Mouse (Mus musculus) hindbrain, embryonic 12.5 days (tissue): ENCODE measurements around the gene Chrm4. TPM values are rescaled to one million over a fixed set of nuclear protein-coding genes. Genes with fewer than 3 reads are reported as not detected.

ENCODE experiments used
- ATAC-seq: fragments of 200-750 bp; cut with Nextera tagmentation; 2 replicates; pipeline ENCODE4 v1.8.0; 2017; ENCODE audit warnings: moderate TSS enrichment; ENCODE audit not compliant: low FRiP score
- H3K27ac ChIP-seq: fragments of 300-500 bp; sonication (generic); 2 replicates; pipeline ENCODE4 v1.5.1; 2016; ENCODE audit warnings: mild to moderate bottlenecking
- H3K27me3 ChIP-seq: fragments of 300-500 bp; sonication (generic); 2 replicates; pipeline ENCODE4 v1.6.1; 2016; ENCODE audit warnings: mild to moderate bottlenecking
- H3K36me3 ChIP-seq: fragments of 300-500 bp; sonication (generic); 2 replicates; pipeline ENCODE4 v1.6.1; 2016; ENCODE audit warnings: mild to moderate bottlenecking
- H3K4me1 ChIP-seq: fragments of 300-500 bp; sonication (generic); 2 replicates; pipeline ENCODE4 v1.6.1; 2016
- H3K4me2 ChIP-seq: fragments of 300-500 bp; sonication (generic); replicated peaks from 2 replicates; pipeline ENCODE4 v1.6.1; 2016; ENCODE audit warnings: mild to moderate bottlenecking
- H3K4me3 ChIP-seq: fragments of 300-500 bp; sonication (generic); 2 replicates; pipeline ENCODE4 v1.5.1; 2016; ENCODE audit warnings: mild to moderate bottlenecking
- H3K9ac ChIP-seq: fragments of 300-500 bp; sonication (generic); 2 replicates; pipeline ENCODE4 v1.6.1; 2016; ENCODE audit warnings: mild to moderate bottlenecking, moderate library complexity
- H3K9me3 ChIP-seq: fragments of 300-500 bp; sonication (generic); replicated peaks from 2 replicates; pipeline ENCODE4 v1.6.1; 2016; ENCODE audit warnings: mild to moderate bottlenecking
- WGBS: fragments of 180-500 bp; shearing (Covaris S2); methylation state at CpG from one replicate; pipeline ENCODE4 v1.1.7; 2016; 5-methylcytosine and 5-hydroxymethylcytosine counted together
- polyA plus RNA-seq: library from polyadenylated mRNA; unstranded; fragments of >200 nt; fragmentation: Nextera tagmentation; extraction: Ambion mirVana; gene quantifications from 2 replicates; pipeline ENCODE4 v1.2.1, GENCODE M21; 2016

Chrm4 gene
- polyA plus RNA-seq, 1 experiment from 2014 or later = 0.77 TPM

DNA sequence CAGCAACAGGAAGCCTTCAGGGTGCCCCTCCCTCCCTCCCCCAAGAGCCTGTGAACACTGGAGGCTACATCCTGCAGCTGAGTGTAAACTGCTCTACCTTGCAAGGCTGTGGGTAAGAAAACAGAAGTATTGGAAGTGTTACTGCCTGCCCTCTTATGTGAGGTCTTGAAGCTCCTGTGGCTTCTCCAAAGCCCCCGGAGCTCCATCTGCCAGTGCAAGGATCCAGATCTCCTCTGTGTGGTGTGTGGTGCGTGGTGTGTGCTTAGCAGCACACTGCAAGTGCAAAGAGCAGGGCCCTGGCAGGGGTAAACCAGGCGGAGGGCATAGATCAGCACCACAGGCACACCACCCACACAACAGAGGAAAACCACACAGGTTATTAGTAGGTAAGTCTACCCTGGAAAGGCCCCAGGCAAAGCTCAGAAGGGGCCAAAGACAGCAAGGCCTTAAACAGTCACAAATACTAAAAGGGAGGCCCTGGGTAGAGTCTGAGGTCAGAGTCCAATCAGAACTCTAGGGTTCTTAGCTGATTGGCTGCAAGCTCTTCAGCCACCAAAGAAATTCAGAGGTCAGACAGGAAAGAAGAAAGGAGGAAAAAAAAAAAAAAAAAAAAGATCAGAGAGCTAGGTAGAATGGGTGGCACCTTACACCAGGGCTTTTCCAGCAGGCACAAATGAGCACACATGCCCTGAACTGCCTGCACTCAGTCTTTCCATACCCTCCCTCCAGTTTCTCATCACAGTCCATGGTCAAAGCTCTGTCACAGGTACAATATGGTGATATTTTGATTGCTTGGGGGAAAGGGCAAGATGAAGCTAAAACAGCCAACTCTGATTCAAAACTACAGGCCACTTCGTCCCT, 35.1 kb downstream of the Chrm4 start:
- WGBS = 73% methylated on average over 4 of the region's 4 CpGs
- H3K27me3 ChIP-seq = peaks cover 14% of the 10 kb centered on the region
- peak overlapping the region; percentile 91 for H3K4me2 ChIP-seq
- peak overlapping the region; percentile 95 for H3K9ac ChIP-seq
- no peak for ATAC-seq
- no peaks in the 10 kb centered on the region for H3K36me3 ChIP-seq
- no peaks in the 10 kb centered on the region for H3K9me3 ChIP-seq
- no peak overlapping the region for H3K27ac ChIP-seq
- peak overlapping the region; percentile 88 for H3K4me3 ChIP-seq
- peaks cover 36% of the 10 kb centered on the region for H3K4me1 ChIP-seq

DNA sequence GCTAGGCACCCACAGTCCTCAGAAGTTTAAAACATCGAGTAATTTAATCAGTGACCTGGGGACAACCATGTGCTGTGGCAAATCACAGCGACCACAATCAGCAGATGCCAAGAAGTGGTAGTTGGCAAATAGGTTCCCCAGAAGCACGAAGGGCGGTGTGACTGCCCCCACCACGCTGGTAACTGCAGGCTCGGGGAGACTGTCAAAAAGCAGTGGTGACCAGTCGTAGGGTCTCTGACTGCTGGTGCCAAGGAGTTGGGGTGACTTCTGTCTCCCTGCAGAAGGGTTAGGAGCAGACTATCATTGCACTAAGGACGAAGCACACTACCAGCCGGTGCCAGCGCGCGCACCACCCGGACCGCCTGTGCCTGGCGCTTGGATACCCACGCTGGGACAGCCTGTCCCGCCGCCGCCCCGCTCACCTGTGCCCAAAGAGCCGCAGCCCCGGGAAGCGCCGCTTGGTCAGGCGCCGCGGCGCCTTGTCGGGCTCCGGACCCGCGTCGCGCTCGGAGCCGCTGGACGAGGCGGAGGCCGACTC, 35.9 kb downstream of the Chrm4 start:
- WGBS = under 1% methylated on average over 39 of the region's 39 CpGs
- H3K27ac ChIP-seq = peak overlapping the region; percentile 83
- peak; percentile 66 for ATAC-seq
- H3K36me3 ChIP-seq = no peaks in the 10 kb centered on the region
- peak overlapping the region; percentile 88 for H3K4me3 ChIP-seq
- H3K9ac ChIP-seq = peak overlapping the region; percentile 95
- peaks cover 29% of the 10 kb centered on the region for H3K4me1 ChIP-seq
- peak overlapping the region; percentile 91 for H3K4me2 ChIP-seq
- H3K27me3 ChIP-seq = peaks cover 14% of the 10 kb centered on the region
- H3K9me3 ChIP-seq = no peaks in the 10 kb centered on the region

DNA sequence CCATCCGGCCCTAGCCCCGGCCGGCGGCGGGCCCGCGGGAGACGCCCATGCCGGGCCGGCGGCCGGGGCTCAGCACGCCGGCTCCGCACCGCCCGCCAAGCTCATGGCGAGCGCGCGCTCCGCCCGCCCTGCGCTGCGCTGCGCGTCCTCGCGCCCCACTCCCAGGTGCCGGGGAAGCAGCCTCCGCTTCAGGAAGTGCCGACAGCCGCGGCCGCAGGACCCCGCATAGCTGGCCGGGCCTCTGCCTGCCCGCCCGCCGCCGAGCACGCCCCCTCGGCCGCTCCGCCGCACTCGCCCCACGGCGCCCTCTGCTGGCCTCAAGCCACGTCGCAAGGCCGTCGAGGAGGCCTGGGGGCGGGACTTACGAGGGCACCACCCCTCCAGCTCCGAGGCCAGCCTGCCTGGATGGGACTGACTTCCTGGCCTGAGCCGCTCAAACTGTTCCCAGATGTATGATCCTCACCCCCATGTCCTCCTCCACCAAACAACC, 36.4 kb downstream of the Chrm4 start:
- WGBS = 0% methylated on average over 29 of the region's 57 CpGs
- H3K36me3 ChIP-seq = no peaks in the 10 kb centered on the region
- peaks cover 27% of the 10 kb centered on the region for H3K4me1 ChIP-seq
- ATAC-seq = peak; percentile 91
- peak overlapping the region; percentile 83 for H3K27ac ChIP-seq
- H3K4me3 ChIP-seq = peak overlapping the region; percentile 88
- peaks cover 14% of the 10 kb centered on the region for H3K27me3 ChIP-seq
- H3K4me2 ChIP-seq = peak overlapping the region; percentile 91
- H3K9me3 ChIP-seq = no peaks in the 10 kb centered on the region
- H3K9ac ChIP-seq = peak overlapping the region; percentile 95

DNA sequence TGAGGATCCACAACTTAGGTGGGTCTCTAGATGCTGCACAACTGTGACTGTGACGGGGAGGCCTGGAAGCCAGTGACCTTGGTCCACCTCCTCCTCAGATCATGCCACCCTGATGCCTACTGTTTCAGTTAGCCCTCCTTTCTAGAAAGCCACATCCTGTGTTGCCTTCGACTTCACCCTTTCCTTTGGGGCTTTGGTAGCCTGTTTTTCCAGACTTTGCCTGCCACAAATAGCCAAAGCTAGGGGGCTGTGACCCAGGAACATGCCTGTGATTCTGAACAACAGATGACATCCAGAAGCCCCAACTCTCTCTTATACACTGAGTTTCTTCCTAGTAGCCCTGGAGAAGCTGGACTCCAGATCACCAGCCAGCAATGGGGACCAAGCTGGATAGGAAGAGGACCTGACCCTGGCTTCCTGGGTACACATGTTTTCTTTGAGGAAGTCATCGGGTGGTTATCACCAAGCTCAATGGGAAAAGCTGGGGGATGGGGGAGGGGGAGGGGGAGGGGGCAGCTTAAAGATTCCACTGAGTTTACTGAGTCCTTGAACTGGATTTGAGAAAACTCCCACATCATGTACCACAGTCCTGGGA, 37.7 kb downstream of the Chrm4 start:
- WGBS = 69% methylated on average over 3 of the region's 3 CpGs
- Histone ChIP-seq H3K4me2 (0 out of 2 replicates have a peak overlapping the region, but pooled peaks have one; percentile 16), H3K27me3 (peaks cover 14% of the 10 kb centered on the region), H3K36me3 (no peaks in the 10 kb centered on the region), H3K9me3 (no peaks in the 10 kb centered on the region), H3K4me1 (peaks cover 20% of the 10 kb centered on the region), H3K27ac (no peak overlapping the region), H3K4me3 (no peak overlapping the region), H3K9ac (no peak overlapping the region)
- no peak for ATAC-seq

DNA sequence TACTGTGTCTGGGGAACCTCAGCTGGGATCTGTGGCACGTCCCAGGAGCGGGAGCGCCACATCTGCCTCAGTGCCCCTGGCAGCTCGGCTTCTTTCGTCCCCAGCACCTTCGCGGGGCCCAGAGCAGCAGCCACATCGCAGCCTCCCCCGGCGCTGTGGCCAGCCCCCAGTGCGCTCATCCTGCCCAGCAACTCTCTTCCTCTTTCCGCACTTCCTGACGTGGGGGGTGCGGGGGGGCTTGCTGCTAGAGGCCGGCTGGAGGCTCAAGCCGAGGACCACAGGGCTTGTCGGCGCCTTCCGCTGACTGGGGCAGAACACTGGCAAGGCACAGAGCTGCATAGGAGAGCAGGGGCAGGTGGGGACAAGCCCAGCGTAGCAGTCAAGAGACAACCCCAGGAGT, 38.4 kb downstream of the Chrm4 start:
- no peak for ATAC-seq
- 17% methylated on average over 20 of the region's 20 CpGs for WGBS
- H3K4me1 ChIP-seq = peaks cover 16% of the 10 kb centered on the region
- peaks cover 18% of the 10 kb centered on the region for H3K27me3 ChIP-seq
- H3K4me3 ChIP-seq = no peak overlapping the region
- H3K9ac ChIP-seq = 0 out of 2 replicates have a peak overlapping the region, but pooled peaks have one; percentile 39
- H3K27ac ChIP-seq = no peak overlapping the region
- H3K9me3 ChIP-seq = no peaks in the 10 kb centered on the region
- H3K4me2 ChIP-seq = peak overlapping the region; percentile 16; the same call in 1 of the 2 replicates
- no peaks in the 10 kb centered on the region for H3K36me3 ChIP-seq

DNA sequence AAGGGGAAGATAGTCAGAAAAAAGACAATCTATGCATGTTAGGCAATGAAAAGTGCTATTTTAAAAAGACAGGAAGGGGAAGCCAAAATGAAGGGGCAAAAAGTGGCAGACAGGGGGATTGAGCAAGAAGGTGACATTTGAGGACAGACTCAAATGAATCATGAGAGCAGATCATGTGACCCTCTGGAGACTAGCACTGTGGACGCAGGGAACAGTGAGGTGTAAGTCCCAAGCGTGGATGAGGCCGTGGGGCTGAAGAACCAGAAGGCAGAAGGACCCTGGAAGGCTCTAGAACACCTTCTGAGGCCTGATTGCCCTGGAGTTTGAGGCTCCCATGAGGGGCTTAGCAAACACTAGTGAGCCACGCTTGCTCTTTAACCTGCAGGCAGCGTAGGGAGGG, 39.3 kb downstream of the Chrm4 start:
- H3K4me2 ChIP-seq = no peak overlapping the region
- no peak overlapping the region for H3K9ac ChIP-seq
- H3K27me3 ChIP-seq = peaks cover 26% of the 10 kb centered on the region
- peaks cover 22% of the 10 kb centered on the region for H3K4me1 ChIP-seq
- H3K9me3 ChIP-seq = no peaks in the 10 kb centered on the region
- H3K27ac ChIP-seq = no peak overlapping the region
- no peak overlapping the region for H3K4me3 ChIP-seq
- WGBS = 83% methylated on average over 5 of the region's 5 CpGs
- H3K36me3 ChIP-seq = no peaks in the 10 kb centered on the region
- no peak for ATAC-seq

DNA sequence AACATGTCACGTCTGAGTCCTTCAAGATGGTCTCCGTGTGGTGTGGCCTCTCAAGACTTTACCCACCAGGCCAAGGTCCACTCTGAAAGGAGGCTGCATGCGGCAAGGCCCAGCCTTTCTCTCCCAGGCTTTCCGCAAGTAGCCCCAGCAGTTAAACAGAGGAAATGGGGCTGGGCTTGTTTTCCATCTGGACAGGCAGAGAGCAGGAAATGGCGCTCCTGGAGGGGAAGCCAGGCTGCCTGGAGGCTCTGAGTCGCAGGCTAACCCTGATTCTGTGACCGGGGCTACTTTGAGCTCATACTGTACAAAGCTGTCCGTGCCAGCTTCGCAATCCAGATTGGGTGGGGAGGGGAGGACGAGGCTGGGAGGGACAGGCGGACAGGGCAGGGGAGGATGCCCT, 40.9 kb downstream of the Chrm4 start:
- no peak overlapping the region for H3K4me2 ChIP-seq
- H3K4me1 ChIP-seq = peaks cover 19% of the 10 kb centered on the region
- H3K36me3 ChIP-seq = no peaks in the 10 kb centered on the region
- H3K27me3 ChIP-seq = peaks cover 38% of the 10 kb centered on the region
- ATAC-seq = no peak
- no peak overlapping the region for H3K9ac ChIP-seq
- 66% methylated on average over 11 of the region's 11 CpGs for WGBS
- 0 out of 2 replicates have a peak overlapping the region, but pooled peaks have one; percentile 35 for H3K27ac ChIP-seq
- no peak overlapping the region for H3K4me3 ChIP-seq
- no peaks in the 10 kb centered on the region for H3K9me3 ChIP-seq

DNA sequence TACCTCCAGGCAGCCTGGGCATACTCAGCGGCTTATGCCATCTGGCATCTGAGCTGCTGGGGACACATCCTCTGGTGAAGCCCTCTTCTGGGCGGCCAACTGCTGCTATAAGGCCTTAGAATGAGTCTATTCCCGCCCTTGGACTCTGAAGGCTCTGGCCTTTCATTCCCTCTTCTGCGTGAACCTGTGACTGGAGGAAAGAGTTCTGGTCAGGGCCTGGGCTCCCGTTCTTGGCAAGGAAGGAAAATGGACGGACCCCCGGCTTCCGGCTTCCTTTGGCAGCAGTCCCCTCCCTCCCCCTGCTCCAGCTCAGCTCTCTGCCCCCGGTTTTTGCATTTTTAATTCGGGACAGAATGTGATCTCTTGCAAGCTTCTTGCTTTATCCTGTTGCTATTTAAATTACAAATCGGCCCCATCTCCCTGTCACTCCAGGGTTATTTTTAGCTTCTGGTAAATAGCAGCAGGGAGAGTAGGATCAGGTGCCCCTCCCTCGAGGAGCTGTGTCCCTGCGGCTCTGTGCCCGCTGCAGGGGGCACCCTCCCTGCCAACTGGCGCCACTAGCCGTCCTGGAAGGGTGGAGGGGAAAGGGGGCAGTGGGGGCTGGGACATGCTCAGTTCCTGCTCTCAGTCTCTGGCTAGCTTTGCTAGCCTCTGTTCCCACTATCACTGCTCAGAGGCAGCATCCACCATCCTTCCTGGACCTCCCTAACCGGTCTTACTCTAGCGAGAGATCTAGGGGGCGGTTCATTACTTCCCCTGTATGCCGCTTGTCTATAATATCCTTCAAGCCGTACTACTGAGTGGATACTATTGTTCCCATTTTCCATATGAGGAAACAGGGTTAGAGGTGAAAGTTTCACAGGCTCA, 44.4 kb downstream of the Chrm4 start:
- H3K36me3 ChIP-seq = no peaks in the 10 kb centered on the region
- peaks cover 33% of the 10 kb centered on the region for H3K4me1 ChIP-seq
- H3K4me3 ChIP-seq = no peak overlapping the region
- 16% methylated on average over 21 of the region's 21 CpGs for WGBS
- ATAC-seq = no peak
- no peaks in the 10 kb centered on the region for H3K9me3 ChIP-seq
- peak overlapping the region; percentile 35; the same call in 1 of the 2 replicates for H3K27ac ChIP-seq
- peak overlapping the region; percentile 47 for H3K9ac ChIP-seq
- H3K27me3 ChIP-seq = peaks cover 61% of the 10 kb centered on the region
- peak overlapping the region; percentile 35 for H3K4me2 ChIP-seq

DNA sequence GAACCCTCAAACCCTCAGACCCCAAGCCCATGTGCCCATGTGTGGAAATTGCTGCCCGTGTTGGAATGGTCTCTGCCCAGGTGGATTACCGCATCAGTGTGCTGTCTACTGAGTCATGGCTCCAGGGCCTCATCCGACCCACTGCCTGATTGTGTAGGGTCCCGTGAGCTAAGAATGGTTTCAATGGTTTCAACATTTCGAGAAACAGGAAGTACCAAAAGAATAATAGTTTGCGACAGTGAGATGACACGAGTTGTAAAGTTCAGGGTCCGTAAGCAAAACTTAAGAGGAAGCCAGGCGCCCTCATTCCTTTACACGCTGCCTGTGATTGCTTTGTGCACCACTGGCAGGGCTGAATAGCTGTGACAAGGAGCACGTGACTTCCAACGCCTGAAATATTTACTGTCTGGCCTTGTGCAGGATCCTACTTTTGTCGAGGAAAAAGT, 45.1 kb downstream of the Chrm4 start:
- no peak for ATAC-seq
- H3K4me1 ChIP-seq = peaks cover 33% of the 10 kb centered on the region
- peak overlapping the region; percentile 35; the same call in 1 of the 2 replicates for H3K4me2 ChIP-seq
- no peak overlapping the region for H3K9ac ChIP-seq
- no peaks in the 10 kb centered on the region for H3K9me3 ChIP-seq
- H3K36me3 ChIP-seq = no peaks in the 10 kb centered on the region
- H3K4me3 ChIP-seq = no peak overlapping the region
- 0 out of 2 replicates have a peak overlapping the region, but pooled peaks have one; percentile 35 for H3K27ac ChIP-seq
- peaks cover 65% of the 10 kb centered on the region for H3K27me3 ChIP-seq
- 38% methylated on average over 13 of the region's 13 CpGs for WGBS

DNA sequence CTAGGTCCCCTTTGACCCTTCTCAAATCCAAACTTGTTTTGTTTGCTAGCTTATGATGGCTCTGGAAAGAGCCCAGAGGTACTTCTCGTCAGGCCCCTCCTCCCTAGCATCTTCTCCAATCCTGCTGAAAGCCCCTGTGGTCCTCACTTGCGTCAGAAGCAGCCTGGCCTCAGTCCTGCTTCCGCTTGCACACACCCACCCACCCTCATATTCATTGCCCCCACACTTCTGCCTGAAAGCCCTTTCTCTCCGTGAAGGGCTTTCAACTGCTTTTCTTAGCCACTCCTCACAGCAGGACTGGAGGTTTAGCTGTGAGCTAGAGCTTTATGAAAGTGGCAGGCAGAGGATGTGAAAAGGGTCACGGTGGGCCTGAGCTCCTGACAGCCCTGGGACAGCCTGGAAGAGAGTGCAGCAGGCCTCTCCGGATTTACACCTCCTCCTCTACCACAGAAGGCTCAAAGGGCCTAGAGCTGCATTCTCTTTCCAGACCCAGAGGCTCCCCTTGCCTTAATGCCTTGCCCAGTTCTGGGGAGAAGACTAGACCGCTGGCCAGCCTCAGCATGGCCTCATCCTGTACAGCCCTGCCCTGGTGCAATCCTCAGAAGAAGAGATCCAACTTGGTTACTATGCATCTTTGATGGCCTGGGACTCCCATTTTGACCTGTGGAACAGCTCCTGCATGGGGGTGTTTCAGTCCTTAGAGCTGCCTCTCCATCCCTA, 46.5 kb downstream of the Chrm4 start:
- H3K4me3 ChIP-seq = no peak overlapping the region
- ATAC-seq = no peak
- H3K4me2 ChIP-seq = no peak overlapping the region
- H3K27me3 ChIP-seq = peaks cover 77% of the 10 kb centered on the region
- peaks cover 37% of the 10 kb centered on the region for H3K4me1 ChIP-seq
- H3K27ac ChIP-seq = no peak overlapping the region
- no peaks in the 10 kb centered on the region for H3K9me3 ChIP-seq
- no peaks in the 10 kb centered on the region for H3K36me3 ChIP-seq
- WGBS = 24% methylated on average over 7 of the region's 7 CpGs
- no peak overlapping the region for H3K9ac ChIP-seq
